Mouse (Mus musculus) heart, embryonic 10.5 days (tissue): ENCODE measurements around the gene Olfr215. TPM values are rescaled to one million over a fixed set of nuclear protein-coding genes. Genes with fewer than 3 reads are reported as not detected.
A peak's percentile ranks its signal among the peaks of the same experiment; 100 is the strongest.
"Not testable (repeated sequence)": the region's sequence is repeated elsewhere in the genome, so short reads cannot be mapped to it uniquely, and the experiment has no call there.

ENCODE experiments used
- DNase-seq: peaks from one replicate; pipeline ENCODE4 v3.0.0-alpha.2; 2017; ENCODE audit warnings: low spot score
- H3K27ac ChIP-seq: fragments of 300-500 bp; sonication (generic); 2 replicates; pipeline ENCODE4 v1.5.1; 2016; ENCODE audit warnings: mild to moderate bottlenecking
- H3K27me3 ChIP-seq: fragments of 300-500 bp; sonication (generic); 2 replicates; pipeline ENCODE4 v1.6.1; 2016; ENCODE audit warnings: mild to moderate bottlenecking; ENCODE audit not compliant: poor library complexity, insufficient read depth, severe bottlenecking
- H3K36me3 ChIP-seq: fragments of 300-500 bp; sonication (generic); 2 replicates; pipeline ENCODE4 v1.6.1; 2016; ENCODE audit warnings: mild to moderate bottlenecking, moderate library complexity
- H3K4me1 ChIP-seq: fragments of 300-500 bp; sonication (generic); 2 replicates; pipeline ENCODE4 v1.6.1; 2016; ENCODE audit warnings: mild to moderate bottlenecking
- H3K4me3 ChIP-seq: fragments of 300-500 bp; sonication (generic); 2 replicates; pipeline ENCODE4 v1.5.1; 2016; ENCODE audit warnings: mild to moderate bottlenecking, moderate library complexity
- H3K9me3 ChIP-seq: fragments of 300-500 bp; sonication (generic); 2 replicates; pipeline ENCODE4 v1.6.1; 2016; ENCODE audit warnings: mild to moderate bottlenecking, moderate library complexity
- WGBS: fragments of 180-500 bp; shearing (Covaris S2); methylation state at CpG from one replicate; pipeline ENCODE4 v1.1.7; 2016; 5-methylcytosine and 5-hydroxymethylcytosine counted together
- polyA plus RNA-seq: library from polyadenylated mRNA; unstranded; fragments of >200 nt; fragmentation: Nextera tagmentation; extraction: Ambion mirVana; gene quantifications from 2 replicates; pipeline ENCODE4 v1.2.1, GENCODE M21; 2016

Gene Olfr215
- polyA plus RNA-seq, result not detected in 2 replicates

GRCm38 (mm10) chr6:116584095-116584494 lies at the start of gene Olfr215:
Gene Olfr215, minus strand, starts transcription at chr6:116584195.
- Histone ChIP-seq H3K9me3 (no peaks in the 10 kb centered on the region), H3K4me3 (no peak within 1 kb of the TSS), H3K27ac (no peak within 1 kb of the TSS), H3K36me3 (no peaks in the 10 kb centered on the region), H3K4me1 (no peaks in the 10 kb centered on the region), H3K27me3 (no peaks in the 10 kb centered on the region)
- no peak for DNase-seq
- WGBS, result 75% methylated on average over 4 of the region's 4 CpGs

- peaks cover 27% of the 10 kb centered on the region for H3K4me1 ChIP-seq
- H3K27me3 ChIP-seq, result no peaks in the 10 kb centered on the region
- H3K4me3 ChIP-seq, result no peak overlapping the region
- peak; percentile 78 for DNase-seq
- H3K36me3 ChIP-seq, result peaks cover under 1% of the 10 kb centered on the region; the same call in 1 of the 2 replicates
- no peaks in the 10 kb centered on the region for H3K9me3 ChIP-seq
- 57% methylated on average over 1 of the region's 1 CpGs for WGBS
- no peak overlapping the region for H3K27ac ChIP-seq
Measured at GRCm38 (mm10) chr6:116632129-116632528, 48.1 kb upstream of the Olfr215 start.

DNA sequence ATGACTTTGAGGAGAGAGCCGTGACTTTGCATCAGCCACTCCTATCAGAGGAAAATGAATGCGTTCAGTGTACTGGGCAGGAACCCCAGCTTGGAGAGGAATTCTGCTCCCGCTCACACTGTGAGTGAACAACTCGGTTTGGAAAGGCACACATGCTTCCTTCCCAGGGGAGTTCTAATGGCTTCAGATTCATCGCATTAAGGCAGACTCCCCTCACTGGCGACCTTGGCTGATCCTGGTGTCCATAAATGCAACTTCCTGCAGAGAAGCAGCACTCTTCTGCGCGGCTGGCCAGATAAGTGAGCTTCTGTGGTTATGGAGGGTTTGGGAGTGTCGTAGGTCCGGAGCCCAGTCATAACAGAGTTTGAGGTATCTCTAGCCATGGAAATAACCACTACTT lies 45.8 kb upstream of the Olfr215 start:
- H3K4me1 ChIP-seq, result peaks cover 6% of the 10 kb centered on the region
- 89% methylated on average over 10 of the region's 10 CpGs for WGBS
- H3K27ac ChIP-seq, result 0 out of 2 replicates have a peak overlapping the region, but pooled peaks have one; percentile 29
- H3K36me3 ChIP-seq, result peaks cover 22% of the 10 kb centered on the region
- no peaks in the 10 kb centered on the region for H3K9me3 ChIP-seq
- H3K27me3 ChIP-seq, result no peaks in the 10 kb centered on the region
- no peak overlapping the region for H3K4me3 ChIP-seq
- DNase-seq, result peak; percentile 66

DNA sequence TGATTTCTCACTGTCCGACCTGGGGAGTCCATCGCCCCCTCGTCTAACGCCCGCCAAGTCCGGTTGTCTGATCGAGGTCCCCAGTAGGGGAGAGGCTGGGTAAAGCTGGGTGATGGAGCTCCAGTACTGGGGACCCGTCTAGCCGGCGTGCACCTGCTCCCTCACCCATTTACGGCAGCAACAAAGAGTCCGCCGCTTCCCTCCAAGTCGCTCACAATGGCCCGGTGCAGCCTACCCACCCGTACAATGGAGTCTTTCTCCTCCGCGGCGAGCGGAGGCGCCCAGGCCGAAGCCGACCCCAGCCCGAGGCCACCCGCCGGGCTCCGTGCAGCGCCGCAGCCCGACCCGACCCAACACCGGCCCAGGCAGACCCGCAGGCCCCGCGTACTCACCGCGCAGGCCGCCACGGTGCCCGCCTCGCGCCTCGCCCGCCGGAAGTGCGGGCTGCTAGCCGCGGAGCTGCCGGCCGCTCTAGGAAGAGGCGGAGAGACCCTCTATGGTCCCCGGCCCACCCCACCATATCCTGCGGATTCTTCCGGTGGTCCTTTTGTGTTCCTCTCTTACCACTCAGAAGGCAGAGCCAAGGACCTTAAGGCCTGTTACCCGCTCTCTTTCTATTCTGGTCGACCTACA lies 44.7 kb upstream of the Olfr215 start, which contains the start of gene Zfp422:
Zfp422 (minus strand) TSS at position 461 of the 633 bp plus-strand sequence.
- H3K27me3 ChIP-seq, result no peaks in the 10 kb centered on the region
- peak within 1 kb of the TSS; percentile 100 for H3K27ac ChIP-seq
- WGBS, result under 1% methylated on average over 56 of the region's 56 CpGs
- H3K4me3 ChIP-seq, result peak within 1 kb of the TSS; percentile 93
- H3K36me3 ChIP-seq, result peaks cover 28% of the 10 kb centered on the region
- no peaks in the 10 kb centered on the region for H3K4me1 ChIP-seq
- no peaks in the 10 kb centered on the region for H3K9me3 ChIP-seq
- DNase-seq, result peak; percentile 81

GRCm38 (mm10) chr6:116628095-116628494 lies 44.1 kb upstream of the Olfr215 start:
- 33% methylated on average over 9 of the region's 9 CpGs for WGBS
- Histone ChIP-seq H3K27ac (peak overlapping the region; percentile 100), H3K36me3 (peaks cover 28% of the 10 kb centered on the region), H3K27me3 (no peaks in the 10 kb centered on the region), H3K9me3 (no peaks in the 10 kb centered on the region), H3K4me3 (peak overlapping the region; percentile 93), H3K4me1 (no peaks in the 10 kb centered on the region)
- DNase-seq, result peak; percentile 33

DNA sequence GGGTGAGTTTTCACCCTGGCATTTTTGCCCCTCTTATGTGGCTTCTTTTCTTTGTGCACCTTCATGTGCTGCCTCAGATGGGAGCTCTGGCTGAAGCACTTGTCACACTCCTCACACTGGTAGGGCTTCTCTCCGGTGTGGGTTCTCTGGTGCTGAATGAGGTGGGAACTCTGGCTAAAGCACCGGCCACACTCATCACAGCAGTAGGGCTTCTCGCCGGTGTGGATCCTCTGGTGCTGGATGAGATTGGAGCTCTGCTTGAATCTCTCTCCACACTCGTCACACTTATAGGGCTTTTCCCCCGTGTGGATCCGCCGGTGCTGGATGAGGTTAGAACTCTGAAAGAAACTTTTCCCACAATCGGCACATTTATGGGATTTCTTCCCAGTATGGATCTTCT lies 42.4 kb upstream of the Olfr215 start:
- H3K27ac ChIP-seq, H3K27me3 ChIP-seq, DNase-seq, H3K4me3 ChIP-seq, H3K4me1 ChIP-seq, H3K9me3 ChIP-seq: not testable (repeated sequence)
- H3K36me3 ChIP-seq, result peaks cover 28% of the 10 kb centered on the region
- WGBS, result 95% methylated on average over 9 of the region's 9 CpGs

GRCm38 (mm10) chr6:116621318-116622023 lies 37.5 kb upstream of the Olfr215 start:
- no peak for DNase-seq
- H3K27ac ChIP-seq, result no peak overlapping the region
- H3K4me1 ChIP-seq, result no peaks in the 10 kb centered on the region
- 0 out of 2 replicates have a peak, but pooled peaks cover 4% of the 10 kb centered on the region for H3K27me3 ChIP-seq
- 61% methylated on average over 8 of the region's 8 CpGs for WGBS
- peaks cover 21% of the 10 kb centered on the region for H3K36me3 ChIP-seq
- H3K4me3 ChIP-seq, result no peak overlapping the region
- H3K9me3 ChIP-seq, result no peaks in the 10 kb centered on the region

GRCm38 (mm10) chr6:116618073-116618472 lies 34.1 kb upstream of the Olfr215 start:
- H3K4me1 ChIP-seq, result no peaks in the 10 kb centered on the region
- H3K27me3 ChIP-seq, result 0 out of 2 replicates have a peak, but pooled peaks cover 4% of the 10 kb centered on the region
- no peak overlapping the region for H3K27ac ChIP-seq
- H3K4me3 ChIP-seq, result no peak overlapping the region
- no peaks in the 10 kb centered on the region for H3K36me3 ChIP-seq
- H3K9me3 ChIP-seq, result no peaks in the 10 kb centered on the region
- DNase-seq, result no peak

DNA sequence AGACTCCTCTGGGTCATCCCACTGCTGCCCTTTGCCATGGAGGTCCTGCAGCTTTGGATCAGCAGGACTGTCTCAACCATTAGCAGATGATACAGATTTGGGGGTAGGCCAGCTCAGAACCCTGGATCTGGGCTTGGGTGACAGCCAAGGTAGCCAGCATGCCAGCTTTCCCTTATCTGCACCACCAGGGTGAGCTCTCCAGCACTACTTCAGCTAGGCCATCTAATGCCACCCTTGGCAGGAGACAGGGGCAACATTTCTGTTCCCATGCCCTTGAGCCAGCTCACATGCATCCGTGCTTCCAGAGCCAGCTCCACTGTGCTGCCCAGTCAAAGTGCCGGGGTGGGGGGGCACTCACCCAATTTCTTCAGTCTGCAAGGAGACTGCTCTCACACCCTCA lies 31.7 kb upstream of the Olfr215 start:
- 84% methylated on average over 2 of the region's 2 CpGs for WGBS
- no peak for DNase-seq

DNA sequence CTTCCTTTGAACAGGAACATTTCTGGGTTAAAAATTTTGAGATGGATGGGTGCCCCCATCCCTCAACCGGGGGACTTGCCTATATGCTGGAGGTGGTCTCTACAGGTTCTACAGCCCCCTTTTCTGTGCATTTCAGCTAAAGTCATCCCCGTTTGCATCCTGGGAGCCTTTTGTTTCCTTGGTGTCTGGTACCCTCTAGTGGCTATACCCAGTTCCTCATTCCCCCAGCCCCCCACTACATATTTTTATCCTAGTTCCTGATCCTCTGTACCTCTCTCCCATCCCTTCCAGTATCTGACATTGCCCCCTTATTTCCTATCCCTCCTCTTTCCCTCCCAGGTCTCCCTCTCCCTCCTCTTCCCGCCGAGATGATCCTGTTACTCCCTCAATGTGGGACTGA lies 23.2 kb upstream of the Olfr215 start:
- 38% methylated on average over 4 of the region's 4 CpGs for WGBS

More for the DNA sequence above, 31.7 kb upstream of the Olfr215 start:
- Histone ChIP-seq H3K4me3 (no peak overlapping the region), H3K9me3 (no peaks in the 10 kb centered on the region), H3K36me3 (no peaks in the 10 kb centered on the region), H3K4me1 (no peaks in the 10 kb centered on the region), H3K27ac (no peak overlapping the region), H3K27me3 (no peaks in the 10 kb centered on the region)

GRCm38 (mm10) chr6:116600969-116601368 lies 17.0 kb upstream of the Olfr215 start:
- H3K27me3 ChIP-seq, DNase-seq, H3K4me3 ChIP-seq, H3K4me1 ChIP-seq, H3K9me3 ChIP-seq, H3K36me3 ChIP-seq, H3K27ac ChIP-seq: not testable (repeated sequence)

More for the DNA sequence above, 23.2 kb upstream of the Olfr215 start:
- Histone ChIP-seq H3K4me3 (no peak overlapping the region), H3K36me3 (no peaks in the 10 kb centered on the region), H3K4me1 (no peaks in the 10 kb centered on the region), H3K9me3 (no peaks in the 10 kb centered on the region), H3K27me3 (peaks cover 5% of the 10 kb centered on the region; the same call in 1 of the 2 replicates), H3K27ac (no peak overlapping the region)
- no peak for DNase-seq

- WGBS, result 27% methylated on average over 3 of the region's 3 CpGs
- DNase-seq, result no peak
Measured at GRCm38 (mm10) chr6:116569834-116570233, 14.2 kb downstream of the Olfr215 start.

DNA sequence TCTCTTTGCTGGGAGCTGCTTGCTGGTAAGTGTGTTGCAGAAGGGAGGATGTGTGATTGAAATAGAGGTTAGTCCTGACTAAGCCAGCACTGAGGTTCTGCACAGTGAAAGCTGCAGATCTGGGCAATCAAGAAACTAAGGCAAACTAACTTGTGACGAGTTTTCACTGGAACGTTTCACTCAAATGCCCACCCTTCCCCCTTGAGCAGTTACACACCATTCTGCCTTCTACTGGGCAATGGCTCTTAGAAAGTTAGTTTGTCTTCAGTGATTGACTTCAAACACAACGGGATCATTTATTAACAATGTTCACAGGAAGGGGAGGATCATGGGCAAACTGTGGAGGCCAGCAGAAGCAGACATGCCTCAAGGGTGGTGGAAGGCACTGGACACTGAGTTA lies 29.0 kb downstream of the Olfr215 start:
- no peak for DNase-seq
- H3K4me1 ChIP-seq, result no peaks in the 10 kb centered on the region
- H3K27me3 ChIP-seq, result no peaks in the 10 kb centered on the region
- WGBS, result 66% methylated on average over 3 of the region's 3 CpGs
- H3K4me3 ChIP-seq, result no peak overlapping the region
- H3K27ac ChIP-seq, result no peak overlapping the region
- no peaks in the 10 kb centered on the region for H3K9me3 ChIP-seq
- H3K36me3 ChIP-seq, result no peaks in the 10 kb centered on the region

More at GRCm38 (mm10) chr6:116569834-116570233, 14.2 kb downstream of the Olfr215 start:
- Histone ChIP-seq H3K9me3 (no peaks in the 10 kb centered on the region), H3K36me3 (no peaks in the 10 kb centered on the region), H3K4me1 (no peaks in the 10 kb centered on the region), H3K27ac (no peak overlapping the region), H3K4me3 (no peak overlapping the region), H3K27me3 (no peaks in the 10 kb centered on the region)
